Mouse (Mus musculus): ENCODE measurements around the gene Rnf8. TPM values are rescaled to one million over a fixed set of nuclear protein-coding genes. Genes with fewer than 3 reads are reported as not detected.

Gene Rnf8
- polyA plus RNA-seq, 1 experiment from 2014 or later: 85.2 TPM

DNA sequence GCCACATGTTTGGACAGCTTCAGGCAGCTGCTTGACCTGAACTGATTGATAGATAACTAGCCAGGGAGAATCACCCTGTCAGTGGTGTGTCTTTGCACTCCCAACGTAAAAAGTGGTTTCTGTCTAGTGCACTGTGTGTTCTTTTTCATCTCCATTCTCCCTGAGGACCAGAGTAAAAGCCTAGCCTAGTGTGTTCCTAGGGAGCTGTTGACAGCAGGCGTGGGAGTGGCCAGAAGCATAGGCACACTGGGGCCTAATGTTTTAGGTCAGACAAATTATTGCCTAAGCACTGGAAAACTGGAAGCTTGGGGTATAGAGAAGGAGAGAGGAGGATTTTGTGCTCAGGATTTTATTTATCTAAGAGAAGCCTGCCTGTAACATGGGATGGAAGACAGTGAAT lies 68.5 kb downstream of the Rnf8 start:
- peaks cover 63% of the 10 kb centered on the region for H3K36me3 ChIP-seq
- ATAC-seq (ENCODE audit: low FRiP score, low read depth): no peak
- no peaks in the 10 kb centered on the region for H3K9me3 ChIP-seq
- 69% methylated on average over 2 of the region's 2 CpGs for WGBS
- no peak overlapping the region for H3K9ac ChIP-seq
- H3K4me3 ChIP-seq: no peak overlapping the region
- H3K4me2 ChIP-seq: no peak overlapping the region
- peaks cover 2% of the 10 kb centered on the region; the same call in 1 of the 2 replicates for H3K4me1 ChIP-seq (replicated peaks)
- H3K27me3 ChIP-seq: no peaks in the 10 kb centered on the region
- no peak overlapping the region for H3K27ac ChIP-seq (replicated peaks)

DNA sequence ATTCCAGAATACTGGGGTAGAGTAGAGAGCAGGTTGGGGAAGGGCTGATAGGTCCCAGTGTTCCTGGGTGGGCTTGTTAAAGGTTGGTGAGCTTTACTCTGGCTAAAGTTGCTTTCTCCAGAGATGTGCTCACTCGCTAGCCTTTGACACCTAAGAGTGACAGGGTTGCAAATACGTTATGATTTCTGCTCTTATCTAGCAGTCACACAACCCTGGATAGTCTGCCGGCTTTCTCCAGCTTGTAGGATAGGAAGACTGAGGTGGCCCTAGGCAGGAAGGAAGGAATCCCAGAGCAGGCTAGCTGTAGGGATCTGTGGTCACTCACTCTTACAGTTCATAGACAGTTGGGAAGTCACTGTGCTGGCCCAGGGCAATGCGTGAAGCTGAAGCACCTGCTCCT lies 69.7 kb downstream of the Rnf8 start:
- Histone ChIP-seq H3K4me1 (replicated peaks) (peaks cover 1% of the 10 kb centered on the region; the same call in 1 of the 2 replicates), H3K4me2 (no peak overlapping the region), H3K9ac (no peak overlapping the region), H3K9me3 (no peaks in the 10 kb centered on the region), H3K36me3 (peaks cover 52% of the 10 kb centered on the region), H3K4me3 (no peak overlapping the region), H3K27me3 (no peaks in the 10 kb centered on the region), H3K27ac (replicated peaks) (no peak overlapping the region)
- no peak for ATAC-seq (ENCODE audit: low FRiP score, low read depth)
- 98% methylated on average over 4 of the region's 4 CpGs for WGBS

DNA sequence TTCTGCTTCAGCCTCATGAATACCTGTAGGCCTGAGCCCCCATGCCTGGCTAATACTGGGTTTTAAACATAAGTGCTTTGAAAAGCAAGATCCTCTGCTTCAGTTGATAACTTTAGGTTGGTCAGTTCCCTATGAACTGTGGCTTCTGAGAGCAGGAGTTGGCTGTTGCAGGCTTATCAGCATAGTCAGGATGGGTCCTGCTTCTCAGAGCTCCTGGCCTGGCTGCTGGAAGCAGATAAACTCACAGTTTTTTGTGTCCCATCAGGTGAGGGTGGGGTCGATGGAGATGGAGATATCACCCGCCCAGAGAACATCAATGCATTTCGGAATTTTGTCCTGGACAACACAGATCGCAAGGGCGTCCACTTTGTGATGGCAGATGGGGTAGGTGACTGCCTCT lies 72.2 kb downstream of the Rnf8 start:
- peaks cover 61% of the 10 kb centered on the region for H3K36me3 ChIP-seq
- WGBS: 96% methylated on average over 5 of the region's 5 CpGs
- no peaks in the 10 kb centered on the region for H3K4me1 ChIP-seq (replicated peaks)
- H3K9me3 ChIP-seq: no peaks in the 10 kb centered on the region
- H3K4me3 ChIP-seq: no peak overlapping the region
- H3K27ac ChIP-seq (replicated peaks): no peak overlapping the region
- ATAC-seq (ENCODE audit: low FRiP score, low read depth): no peak
- no peak overlapping the region for H3K9ac ChIP-seq
- H3K4me2 ChIP-seq: no peak overlapping the region
- no peaks in the 10 kb centered on the region for H3K27me3 ChIP-seq

DNA sequence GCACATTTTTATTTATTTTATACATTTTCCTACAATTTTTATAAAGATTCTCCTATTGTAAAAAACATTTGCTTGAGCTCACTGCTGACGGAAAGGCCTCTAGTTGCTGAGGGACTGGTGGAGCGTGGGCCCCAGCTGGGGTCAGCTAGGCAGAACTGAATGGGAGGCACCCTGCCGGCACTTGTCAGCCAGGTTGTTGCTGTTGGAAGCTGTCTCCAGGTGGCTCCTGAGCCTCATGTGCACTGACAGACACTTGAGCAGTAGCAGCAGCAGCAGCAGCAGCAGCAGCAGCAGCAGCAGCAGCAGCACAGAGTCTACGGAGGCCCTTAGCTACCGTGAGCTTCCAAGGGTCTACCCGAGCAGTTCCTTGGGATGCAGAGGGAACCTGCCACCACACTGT lies 72.8 kb downstream of the Rnf8 start:
- H3K4me3 ChIP-seq: no peak overlapping the region
- no peak overlapping the region for H3K9ac ChIP-seq
- H3K4me2 ChIP-seq: no peak overlapping the region
- H3K9me3 ChIP-seq: no peaks in the 10 kb centered on the region
- H3K27me3 ChIP-seq: no peaks in the 10 kb centered on the region
- no peak overlapping the region for H3K27ac ChIP-seq (replicated peaks)
- ATAC-seq (ENCODE audit: low FRiP score, low read depth): no peak
- whole genome bisulfite sequencing: 67% methylated on average over 6 of the region's 6 CpGs
- H3K36me3 ChIP-seq: peaks cover 63% of the 10 kb centered on the region
- H3K4me1 ChIP-seq (replicated peaks): no peaks in the 10 kb centered on the region

DNA sequence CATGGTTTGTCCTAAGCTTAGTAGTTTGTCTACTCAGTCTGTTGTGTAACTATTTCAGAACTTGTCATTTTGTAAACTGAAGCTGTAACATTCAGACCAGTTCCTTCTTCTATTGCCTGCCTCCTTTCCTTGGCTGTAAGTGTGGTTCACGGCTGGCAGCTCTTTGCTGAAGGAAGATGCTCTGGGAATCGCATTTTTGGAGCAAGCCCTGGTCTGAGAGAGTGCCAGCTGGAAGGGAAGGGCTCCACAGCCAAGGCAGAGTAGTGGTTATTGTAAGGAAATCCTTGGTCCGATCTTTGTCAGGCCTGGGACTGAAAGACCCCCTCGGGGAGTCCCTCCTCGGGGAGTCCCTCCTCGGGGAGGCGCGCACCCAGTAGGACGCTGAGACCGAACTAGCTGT lies 74.0 kb downstream of the Rnf8 start:
- Histone ChIP-seq H3K9me3 (no peaks in the 10 kb centered on the region), H3K9ac (no peak overlapping the region), H3K36me3 (peaks cover 54% of the 10 kb centered on the region), H3K4me2 (no peak overlapping the region), H3K4me1 (replicated peaks) (no peaks in the 10 kb centered on the region), H3K27me3 (no peaks in the 10 kb centered on the region), H3K27ac (replicated peaks) (no peak overlapping the region), H3K4me3 (no peak overlapping the region)
- ATAC-seq (ENCODE audit: low FRiP score, low read depth): no peak
- 91% methylated on average over 10 of the region's 10 CpGs for WGBS

GRCm38 (mm10) chr17:29690257-29690656 lies 75.7 kb downstream of the Rnf8 start:
- Histone ChIP-seq H3K4me2 (no peak overlapping the region), H3K27ac (replicated peaks) (no peak overlapping the region), H3K4me1 (replicated peaks) (no peaks in the 10 kb centered on the region), H3K4me3 (no peak overlapping the region), H3K27me3 (no peaks in the 10 kb centered on the region), H3K36me3 (peaks cover 50% of the 10 kb centered on the region), H3K9me3 (no peaks in the 10 kb centered on the region), H3K9ac (no peak overlapping the region)
- ATAC-seq (ENCODE audit: low FRiP score, low read depth): no peak
- 83% methylated on average over 6 of the region's 6 CpGs for WGBS

DNA sequence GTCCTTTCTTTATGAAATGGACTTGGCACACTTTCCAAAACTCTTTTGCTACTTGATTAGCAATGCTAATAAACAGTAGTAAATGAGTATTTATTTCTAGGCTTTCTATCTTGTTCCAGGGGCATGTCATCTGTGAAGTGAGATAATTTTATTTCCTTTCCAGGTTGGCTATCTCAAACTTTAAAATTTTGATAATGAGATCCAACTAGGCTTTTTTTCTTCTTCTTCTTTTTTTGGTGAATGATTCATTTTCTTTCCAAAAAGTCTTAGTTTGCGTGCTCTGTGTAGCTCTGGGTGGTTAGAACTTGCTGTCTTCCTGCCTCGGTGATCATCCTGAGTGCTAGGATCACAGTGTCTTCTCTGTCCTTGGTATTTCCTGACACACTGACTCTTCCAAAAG lies 78.2 kb downstream of the Rnf8 start:
- ATAC-seq (ENCODE audit: low FRiP score, low read depth): no peak
- no peaks in the 10 kb centered on the region for H3K4me1 ChIP-seq (replicated peaks)
- H3K9me3 ChIP-seq: no peaks in the 10 kb centered on the region
- H3K9ac ChIP-seq: no peak overlapping the region
- H3K27me3 ChIP-seq: no peaks in the 10 kb centered on the region
- H3K4me2 ChIP-seq: no peak overlapping the region
- H3K36me3 ChIP-seq: peaks cover 57% of the 10 kb centered on the region
- no peak overlapping the region for H3K4me3 ChIP-seq
- WGBS: 90% methylated on average over 2 of the region's 2 CpGs
- no peak overlapping the region for H3K27ac ChIP-seq (replicated peaks)

GRCm38 (mm10) chr17:29693571-29693970 lies 79.0 kb downstream of the Rnf8 start:
- Histone ChIP-seq H3K27ac (replicated peaks) (no peak overlapping the region), H3K36me3 (peaks cover 65% of the 10 kb centered on the region), H3K4me2 (no peak overlapping the region), H3K9me3 (no peaks in the 10 kb centered on the region), H3K27me3 (no peaks in the 10 kb centered on the region), H3K9ac (no peak overlapping the region), H3K4me1 (replicated peaks) (no peaks in the 10 kb centered on the region), H3K4me3 (no peak overlapping the region)
- no peak for ATAC-seq (ENCODE audit: low FRiP score, low read depth)
- WGBS: 93% methylated on average over 2 of the region's 2 CpGs

DNA sequence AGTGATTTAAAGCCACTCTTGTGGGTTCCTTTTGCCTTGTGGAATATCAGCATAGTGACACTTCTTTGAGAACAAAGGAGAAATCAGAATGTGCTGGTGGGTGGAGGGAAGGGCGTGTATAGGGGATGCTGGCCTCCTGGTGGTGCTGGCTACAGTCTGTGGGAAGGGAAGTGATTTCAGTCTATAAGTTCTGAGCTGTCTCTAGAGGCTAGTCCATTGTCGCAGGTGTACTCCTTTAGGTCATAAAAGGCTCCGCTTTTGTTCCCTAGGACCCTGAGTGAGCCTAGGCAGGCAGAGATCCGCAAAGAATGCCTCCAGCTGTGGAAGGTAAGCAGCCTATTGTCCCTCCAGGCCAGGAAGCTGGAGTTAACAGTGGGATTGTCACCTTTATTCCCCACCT lies 79.9 kb downstream of the Rnf8 start:
- no peak overlapping the region for H3K9ac ChIP-seq
- no peaks in the 10 kb centered on the region for H3K27me3 ChIP-seq
- no peak overlapping the region for H3K4me2 ChIP-seq
- no peak for ATAC-seq (ENCODE audit: low FRiP score, low read depth)
- H3K9me3 ChIP-seq: no peaks in the 10 kb centered on the region
- WGBS: 80% methylated on average over 4 of the region's 4 CpGs
- no peak overlapping the region for H3K4me3 ChIP-seq
- no peak overlapping the region for H3K27ac ChIP-seq (replicated peaks)
- H3K4me1 ChIP-seq (replicated peaks): no peaks in the 10 kb centered on the region
- peaks cover 72% of the 10 kb centered on the region for H3K36me3 ChIP-seq

Small RNA genes lying within 50 kb of the gene (microRNA-seq; reads per million reads assigned to microRNA genes)
- not detected for gene Mir7667

Other genes starting within 250 kb of the Rnf8 start
- gene Pim1, start 124.0 kb upstream of the Rnf8 start, polyA plus RNA-seq (2015; fragmentation: Nextera tagmentation; extraction: Ambion mirVana): 8.4 and 8.9 TPM in 2 replicates
- gene Gm17657, start 65.2 kb upstream of the Rnf8 start, polyA plus RNA-seq (2015; fragmentation: Nextera tagmentation; extraction: Ambion mirVana): 0.17 TPM in 1 of 2 replicates, not detected in the other
- gene Tbc1d22b, start 65.0 kb upstream of the Rnf8 start, polyA plus RNA-seq (2015; fragmentation: Nextera tagmentation; extraction: Ambion mirVana): 26.3 and 32.6 TPM in 2 replicates
- gene Tmem217, start 62.4 kb upstream of the Rnf8 start, polyA plus RNA-seq (2015; fragmentation: Nextera tagmentation; extraction: Ambion mirVana): 1.2 and 1.3 TPM in 2 replicates
- 2.4 and 3.3 TPM in 2 replicates for gene Gm28043, start 86 bp downstream of the Rnf8 start, polyA plus RNA-seq (2015; fragmentation: Nextera tagmentation; extraction: Ambion mirVana)
- 109 and 120 TPM in 2 replicates for gene Cmtr1, start 45.8 kb downstream of the Rnf8 start, polyA plus RNA-seq (2015; fragmentation: Nextera tagmentation; extraction: Ambion mirVana)
- 12.6 TPM in 2 replicates for gene Ccdc167, start 102.3 kb downstream of the Rnf8 start, polyA plus RNA-seq (2015; fragmentation: Nextera tagmentation; extraction: Ambion mirVana)

Measured in hindbrain, embryonic 15.5 days (tissue).